Mouse (Mus musculus) liver, adult 2 months (tissue): Measurements from ENCODE around the gene Per1.

ENCODE experiments used
- CTCF ChIP-seq: fragments of 200-500 bp; IDR thresholded peaks from 2 replicates; pipeline ENCODE4 v1.5.1; 2011; ENCODE audit warnings: low read depth, low read length, control low read depth
- POLR2A ChIP-seq: fragments of 200-500 bp; IDR thresholded peaks from 2 replicates; pipeline ENCODE4 v1.6.1; 2011; ENCODE audit warnings: low read length, control low read depth; ENCODE audit not compliant: insufficient read depth; ENCODE audit errors: extremely low read depth

DNA sequence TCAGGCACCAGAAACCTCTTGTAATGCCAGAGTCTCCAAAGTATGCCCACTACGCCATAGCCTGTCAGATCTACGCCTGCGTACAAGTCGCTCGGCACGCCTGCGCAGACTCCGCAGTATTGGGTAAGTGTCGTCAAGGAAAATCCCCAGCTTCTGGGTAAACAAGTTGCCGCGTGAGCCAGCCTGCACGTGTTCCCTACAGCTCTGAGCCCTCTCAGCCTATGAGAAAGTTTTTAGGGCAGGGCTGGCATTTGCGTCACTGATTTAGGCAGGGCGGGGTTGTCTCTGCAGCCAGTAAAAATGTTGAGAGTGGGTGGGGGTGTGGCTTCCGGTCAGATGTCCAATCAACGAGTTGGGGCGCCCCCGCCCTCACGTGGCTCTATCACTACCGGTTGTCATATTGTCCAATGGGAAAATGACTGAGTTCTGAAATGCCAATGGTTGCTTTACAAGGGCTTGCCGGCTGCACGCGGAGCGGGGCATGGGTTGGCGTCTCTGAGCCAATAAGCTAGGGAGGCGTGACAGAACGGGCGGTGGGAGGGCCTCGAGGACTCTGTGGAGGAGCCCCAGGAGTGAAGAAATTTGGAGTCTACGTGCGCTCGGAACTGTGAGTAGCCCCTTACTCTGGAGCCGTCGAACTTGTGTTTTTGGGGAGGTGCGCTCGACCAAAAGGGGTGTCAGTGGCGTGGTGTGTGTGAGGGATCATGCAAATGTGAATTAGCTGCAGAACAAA, at the start of gene Per1:
- TF ChIP-seq CTCF = no peak
- peak; percentile 93 for TF ChIP-seq POLR2A
